Mouse (Mus musculus): ENCODE measurements at regions not wholly inside any gene's neighbourhood (a gene's known extent, or its start where the extent isn't known, plus 50 kb on each side); places are given as distances from the start of the nearest gene placed in this dataset.

DNA sequence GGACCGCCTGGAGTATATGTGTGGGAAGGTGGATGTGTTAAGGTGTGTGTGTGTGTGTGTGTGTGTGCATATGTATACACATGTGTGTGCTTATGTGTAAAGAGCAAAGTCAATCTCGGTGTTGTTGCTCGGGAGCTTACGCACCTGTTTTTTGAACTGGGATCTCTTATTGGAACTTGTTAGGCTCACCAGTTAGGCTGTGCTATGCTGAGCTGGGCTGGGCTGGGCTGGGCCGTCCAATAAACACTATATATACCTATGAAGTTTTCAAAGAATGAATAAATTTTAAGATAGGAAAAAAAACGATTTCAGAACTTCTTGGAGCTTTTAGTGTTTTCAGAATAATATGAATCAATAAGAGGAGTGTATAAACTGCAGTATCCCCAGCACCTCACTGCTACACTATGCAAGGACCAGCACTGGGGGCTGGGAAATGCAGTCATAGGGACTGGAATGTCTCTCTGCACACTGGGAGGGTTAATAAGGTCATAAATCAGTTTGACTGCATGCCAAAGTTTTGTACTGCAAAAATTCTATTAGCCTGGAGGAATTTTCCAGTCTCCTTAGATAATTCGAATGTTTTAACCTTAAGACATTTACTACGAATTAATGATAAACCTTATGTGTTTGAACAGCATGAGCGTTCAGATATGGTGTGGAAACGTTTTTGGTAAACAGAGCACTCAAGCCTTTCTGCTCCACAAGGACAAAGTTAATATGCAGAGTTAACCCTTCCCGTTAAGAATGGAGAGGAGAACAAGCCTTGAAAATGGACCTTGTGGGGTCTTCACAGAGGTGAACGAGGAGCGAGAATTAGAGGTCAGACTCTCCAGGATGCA, 250.9 kb upstream of the Prkd1 start:
- H3K9ac ChIP-seq (ENCODE audit: low read depth, low read length): no peak overlapping the region
- DNase-seq (ENCODE audit: low spot score) (no peak), ATAC-seq (replicated peaks; ENCODE audit: low FRiP score) (no peak)
- H3K4me1 ChIP-seq (replicated peaks; ENCODE audit: control insufficient read depth, insufficient read depth, low read length): no peaks in the 10 kb centered on the region
- WGBS: 72% methylated on average over 13 of the region's 13 CpGs
- H3K27ac ChIP-seq (ENCODE audit: low read depth, low read length): no peak overlapping the region
- H3K36me3 ChIP-seq (ENCODE audit: control insufficient read depth, insufficient read depth, low read length): no peaks in the 10 kb centered on the region
- H3K4me3 ChIP-seq (ENCODE audit: low read depth, low read length): no peak overlapping the region
- H3K9me3 ChIP-seq (ENCODE audit: control insufficient read depth, low read length): no peaks in the 10 kb centered on the region
- no peaks in the 10 kb centered on the region for H3K27me3 ChIP-seq (replicated peaks; ENCODE audit: control insufficient read depth, insufficient read depth, low read length)
- H3K4me2 ChIP-seq: no peak overlapping the region

DNA sequence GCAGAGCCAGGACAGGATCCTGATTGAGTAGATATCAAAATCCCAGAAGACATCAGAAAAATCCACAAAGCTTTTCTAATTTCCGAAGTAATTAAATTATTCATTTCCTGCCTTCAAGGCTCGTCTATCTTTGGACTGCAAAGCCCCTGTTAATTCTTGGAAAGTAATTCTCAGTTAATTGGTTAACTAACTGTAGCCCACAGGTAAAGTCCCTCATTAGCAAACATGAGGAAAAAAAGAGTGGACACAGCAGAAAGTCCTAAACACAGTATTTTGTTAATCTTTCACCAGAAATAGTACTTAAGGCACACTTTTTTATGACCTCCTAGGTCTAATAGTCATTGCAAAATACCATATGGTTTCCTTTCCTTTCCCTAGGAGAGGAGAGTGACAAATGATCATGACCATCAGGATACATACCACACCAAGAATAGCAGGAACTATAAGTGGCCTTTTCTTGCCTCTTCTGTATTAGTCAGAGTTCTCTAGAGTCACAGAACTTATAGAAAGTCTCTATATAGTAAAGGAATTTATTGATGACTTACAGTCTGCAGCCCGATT, 248.8 kb upstream of the Prkd1 start:
- DNase-seq (ENCODE audit: low spot score): no peak
- H3K9ac ChIP-seq (ENCODE audit: low read depth, low read length): no peak overlapping the region
- no peak overlapping the region for H3K4me2 ChIP-seq
- H3K36me3 ChIP-seq (ENCODE audit: control insufficient read depth, insufficient read depth, low read length): no peaks in the 10 kb centered on the region
- H3K4me1 ChIP-seq (replicated peaks; ENCODE audit: control insufficient read depth, insufficient read depth, low read length): no peaks in the 10 kb centered on the region
- no peaks in the 10 kb centered on the region for H3K27me3 ChIP-seq (replicated peaks; ENCODE audit: control insufficient read depth, insufficient read depth, low read length)
- H3K27ac ChIP-seq (ENCODE audit: low read depth, low read length): no peak overlapping the region
- 70% methylated on average over 3 of the region's 3 CpGs for WGBS
- ATAC-seq (replicated peaks; ENCODE audit: low FRiP score): no peak
- no peaks in the 10 kb centered on the region for H3K9me3 ChIP-seq (ENCODE audit: control insufficient read depth, low read length)
- no peak overlapping the region for H3K4me3 ChIP-seq (ENCODE audit: low read depth, low read length)

DNA sequence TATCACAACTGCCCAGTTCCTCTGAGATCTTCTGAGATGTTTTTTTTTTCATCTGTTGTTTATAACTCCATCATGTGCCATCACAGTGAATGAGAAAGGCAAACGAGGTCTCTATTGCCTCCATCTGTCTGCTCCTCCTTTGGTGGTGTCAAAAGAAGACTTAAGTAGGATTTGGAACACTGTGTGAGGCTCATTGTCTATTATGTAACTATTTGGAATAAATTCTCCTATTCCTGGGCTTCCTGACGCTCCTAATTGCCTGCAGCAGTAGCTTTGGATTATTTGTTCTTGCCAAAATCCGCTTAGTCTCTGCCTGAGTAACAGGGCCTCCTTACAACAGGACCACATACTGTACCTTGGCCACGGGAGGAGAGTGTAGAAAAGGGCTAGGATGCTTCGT, 244.7 kb upstream of the Prkd1 start:
- DNase-seq (ENCODE audit: low spot score): no peak
- Histone ChIP-seq H3K4me1 (replicated peaks; ENCODE audit: control insufficient read depth, insufficient read depth, low read length) (no peaks in the 10 kb centered on the region), H3K9me3 (ENCODE audit: control insufficient read depth, low read length) (no peaks in the 10 kb centered on the region), H3K9ac (ENCODE audit: low read depth, low read length) (no peak overlapping the region), H3K36me3 (ENCODE audit: control insufficient read depth, insufficient read depth, low read length) (no peaks in the 10 kb centered on the region), H3K4me2 (no peak overlapping the region), H3K4me3 (ENCODE audit: low read depth, low read length) (no peak overlapping the region), H3K27ac (ENCODE audit: low read depth, low read length) (no peak overlapping the region), H3K27me3 (replicated peaks; ENCODE audit: control insufficient read depth, insufficient read depth, low read length) (no peaks in the 10 kb centered on the region)
- WGBS: 56% methylated on average over 5 of the region's 5 CpGs
- no peak for ATAC-seq (replicated peaks; ENCODE audit: low FRiP score)

DNA sequence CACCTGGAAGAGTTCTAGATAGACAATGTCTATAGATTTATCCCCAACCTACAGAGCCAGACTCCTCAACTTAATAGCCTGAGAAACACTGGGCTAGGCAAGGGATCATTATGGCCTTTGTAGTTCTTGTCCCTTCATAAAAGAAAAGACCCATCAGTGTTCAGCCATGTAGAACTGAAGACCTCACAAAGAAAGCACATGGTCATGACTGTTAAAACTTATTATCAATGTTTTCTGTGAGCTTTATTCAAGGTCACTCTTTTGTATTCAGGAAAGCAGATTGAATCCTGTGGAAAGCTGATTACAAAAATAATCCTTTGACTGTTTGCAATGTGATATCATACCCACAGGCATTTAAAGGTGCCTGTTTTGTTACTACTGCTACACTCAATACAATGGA, 226.9 kb upstream of the Prkd1 start:
- Histone ChIP-seq H3K4me3 (ENCODE audit: low read depth, low read length) (no peak overlapping the region), H3K36me3 (ENCODE audit: control insufficient read depth, insufficient read depth, low read length) (no peaks in the 10 kb centered on the region), H3K9me3 (ENCODE audit: control insufficient read depth, low read length) (no peaks in the 10 kb centered on the region), H3K4me2 (no peak overlapping the region), H3K9ac (ENCODE audit: low read depth, low read length) (no peak overlapping the region), H3K4me1 (replicated peaks; ENCODE audit: control insufficient read depth, insufficient read depth, low read length) (no peaks in the 10 kb centered on the region), H3K27me3 (replicated peaks; ENCODE audit: control insufficient read depth, insufficient read depth, low read length) (no peaks in the 10 kb centered on the region), H3K27ac (ENCODE audit: low read depth, low read length) (no peak overlapping the region)
- DNase-seq (ENCODE audit: low spot score) (no peak), ATAC-seq (replicated peaks; ENCODE audit: low FRiP score) (no peak)

DNA sequence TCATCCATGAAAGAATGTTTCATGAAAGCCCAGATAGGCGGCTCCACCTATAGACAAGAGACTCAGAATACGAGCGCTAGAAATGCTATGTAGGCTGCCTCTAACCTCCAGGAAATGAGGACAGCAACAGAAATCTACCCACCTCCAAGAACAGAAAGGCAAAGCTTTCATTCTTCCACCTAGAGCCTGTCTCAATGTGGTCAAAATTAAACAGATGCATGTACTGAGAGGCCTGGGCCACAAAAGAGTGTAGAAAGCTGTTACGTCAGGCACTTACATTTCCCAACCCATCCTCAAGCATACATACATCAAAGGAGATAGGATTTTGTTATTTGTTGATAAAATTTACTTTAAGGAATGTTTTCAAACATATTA, 225.1 kb upstream of the Prkd1 start:
- DNase-seq (ENCODE audit: low spot score) (no peak), ATAC-seq (replicated peaks; ENCODE audit: low FRiP score) (no peak)
- Histone ChIP-seq H3K4me2 (no peak overlapping the region), H3K27me3 (replicated peaks; ENCODE audit: control insufficient read depth, insufficient read depth, low read length) (no peaks in the 10 kb centered on the region), H3K36me3 (ENCODE audit: control insufficient read depth, insufficient read depth, low read length) (no peaks in the 10 kb centered on the region), H3K27ac (ENCODE audit: low read depth, low read length) (no peak overlapping the region), H3K9ac (ENCODE audit: low read depth, low read length) (no peak overlapping the region), H3K9me3 (ENCODE audit: control insufficient read depth, low read length) (no peaks in the 10 kb centered on the region), H3K4me1 (replicated peaks; ENCODE audit: control insufficient read depth, insufficient read depth, low read length) (no peaks in the 10 kb centered on the region), H3K4me3 (ENCODE audit: low read depth, low read length) (no peak overlapping the region)
- WGBS: 87% methylated on average over 4 of the region's 4 CpGs

DNA sequence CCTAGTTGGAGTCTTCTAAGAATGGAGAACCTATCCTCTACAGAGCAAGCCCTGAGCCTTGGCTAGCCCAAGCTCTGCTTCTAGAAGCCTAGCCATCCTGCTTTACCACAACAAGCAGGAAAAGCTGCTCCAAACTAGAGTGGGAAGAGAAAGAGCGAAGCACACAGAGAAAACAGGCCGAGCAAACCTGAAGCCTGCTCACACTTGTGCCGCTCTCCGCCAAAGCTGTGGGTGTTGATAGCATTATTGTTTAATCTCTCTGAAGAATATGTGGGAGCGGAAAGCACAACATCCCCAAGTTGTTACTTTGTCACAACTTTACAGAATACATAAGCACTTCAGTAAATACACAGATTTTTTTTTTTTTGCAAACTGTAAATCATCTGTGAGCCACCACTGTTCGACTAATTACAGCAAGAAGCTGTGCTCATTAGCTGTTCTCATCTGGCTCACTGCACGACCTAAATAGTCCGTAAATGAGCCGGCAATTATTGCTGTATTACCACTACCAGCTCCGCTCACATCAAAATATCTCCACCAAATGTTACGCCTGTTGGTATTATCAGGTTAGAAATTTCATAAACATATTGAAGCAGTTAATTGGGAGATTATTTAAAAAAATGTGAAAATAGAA, 224.6 kb upstream of the Prkd1 start:
- Histone ChIP-seq H3K4me3 (ENCODE audit: low read depth, low read length) (no peak overlapping the region), H3K27me3 (replicated peaks; ENCODE audit: control insufficient read depth, insufficient read depth, low read length) (no peaks in the 10 kb centered on the region), H3K27ac (ENCODE audit: low read depth, low read length) (no peak overlapping the region), H3K9me3 (ENCODE audit: control insufficient read depth, low read length) (no peaks in the 10 kb centered on the region), H3K9ac (ENCODE audit: low read depth, low read length) (no peak overlapping the region), H3K4me2 (no peak overlapping the region), H3K36me3 (ENCODE audit: control insufficient read depth, insufficient read depth, low read length) (no peaks in the 10 kb centered on the region), H3K4me1 (replicated peaks; ENCODE audit: control insufficient read depth, insufficient read depth, low read length) (no peaks in the 10 kb centered on the region)
- 82% methylated on average over 11 of the region's 11 CpGs for WGBS
- DNase-seq (ENCODE audit: low spot score) (no peak), ATAC-seq (replicated peaks; ENCODE audit: low FRiP score) (no peak)

DNA sequence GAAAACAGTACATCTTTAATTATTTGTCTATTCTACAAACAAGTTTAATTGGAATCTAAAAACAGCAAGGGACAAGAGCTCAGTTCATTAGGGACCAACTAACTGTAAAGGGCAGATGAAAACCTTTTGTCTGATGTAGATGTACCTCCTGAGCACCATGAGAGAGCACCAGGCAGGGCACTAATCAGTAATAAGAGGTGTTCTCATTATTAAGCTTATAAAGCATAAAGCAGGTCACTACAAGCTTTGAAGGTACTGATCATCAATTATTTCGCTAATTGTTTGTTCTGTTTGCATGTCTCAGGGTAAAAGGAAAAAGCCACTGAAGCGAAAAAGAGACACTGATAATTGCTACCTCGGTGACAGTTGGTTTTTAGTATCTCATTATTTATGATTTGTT, 202.7 kb upstream of the Prkd1 start:
- Histone ChIP-seq H3K4me2 (no peak overlapping the region), H3K36me3 (ENCODE audit: control insufficient read depth, insufficient read depth, low read length) (no peaks in the 10 kb centered on the region), H3K27me3 (replicated peaks; ENCODE audit: control insufficient read depth, insufficient read depth, low read length) (no peaks in the 10 kb centered on the region), H3K9me3 (ENCODE audit: control insufficient read depth, low read length) (no peaks in the 10 kb centered on the region), H3K4me3 (ENCODE audit: low read depth, low read length) (no peak overlapping the region), H3K4me1 (replicated peaks; ENCODE audit: control insufficient read depth, insufficient read depth, low read length) (no peaks in the 10 kb centered on the region), H3K9ac (ENCODE audit: low read depth, low read length) (no peak overlapping the region), H3K27ac (ENCODE audit: low read depth, low read length) (no peak overlapping the region)
- 77% methylated on average over 3 of the region's 3 CpGs for WGBS
- DNase-seq (ENCODE audit: low spot score) (no peak), ATAC-seq (replicated peaks; ENCODE audit: low FRiP score) (no peak)

DNA sequence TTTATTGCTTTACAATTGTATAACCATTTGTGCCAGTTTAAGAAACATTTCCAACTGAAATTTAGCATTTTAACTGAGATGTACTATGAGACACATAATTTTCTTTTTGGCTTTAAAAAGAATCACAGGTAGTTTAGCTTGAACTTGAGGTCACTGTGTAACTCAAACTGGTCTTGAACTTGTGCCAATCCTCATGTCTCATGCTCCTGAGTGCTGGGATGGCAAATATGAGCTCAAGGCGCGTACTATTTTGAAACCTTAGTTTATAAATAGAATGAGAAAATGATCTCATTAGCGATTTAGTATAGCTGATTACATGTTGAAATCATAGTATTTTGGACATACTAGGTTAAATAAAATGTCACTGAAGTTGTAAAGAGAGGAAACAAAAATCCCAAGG, 199.1 kb upstream of the Prkd1 start:
- Histone ChIP-seq H3K27me3 (replicated peaks; ENCODE audit: control insufficient read depth, insufficient read depth, low read length) (no peaks in the 10 kb centered on the region), H3K9me3 (ENCODE audit: control insufficient read depth, low read length) (no peaks in the 10 kb centered on the region), H3K27ac (ENCODE audit: low read depth, low read length) (no peak overlapping the region), H3K4me3 (ENCODE audit: low read depth, low read length) (no peak overlapping the region), H3K4me2 (no peak overlapping the region), H3K9ac (ENCODE audit: low read depth, low read length) (no peak overlapping the region), H3K36me3 (ENCODE audit: control insufficient read depth, insufficient read depth, low read length) (no peaks in the 10 kb centered on the region), H3K4me1 (replicated peaks; ENCODE audit: control insufficient read depth, insufficient read depth, low read length) (no peaks in the 10 kb centered on the region)
- 73% methylated on average over 3 of the region's 3 CpGs for WGBS
- ATAC-seq (replicated peaks; ENCODE audit: low FRiP score) (no peak), DNase-seq (ENCODE audit: low spot score) (no peak)

DNA sequence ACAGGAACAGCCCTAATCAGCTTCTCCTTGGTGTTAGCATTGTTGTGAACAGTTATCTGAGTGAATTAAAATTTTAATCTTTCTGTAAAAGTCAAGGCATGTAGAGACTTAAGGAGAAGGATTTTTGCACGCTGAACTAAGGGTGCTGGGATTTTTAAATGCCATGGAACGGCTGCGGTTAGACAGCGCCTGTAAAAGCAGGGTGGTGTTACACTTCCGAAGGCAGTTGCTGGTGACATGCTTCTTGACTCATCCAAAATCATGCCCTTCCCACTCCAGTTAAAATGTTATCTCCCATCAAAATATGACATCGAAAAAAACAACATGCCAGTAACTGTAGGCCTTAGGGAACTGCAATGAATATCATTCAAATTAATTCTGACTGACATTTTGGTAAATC, 193.8 kb upstream of the Prkd1 start:
- H3K27me3 ChIP-seq (replicated peaks; ENCODE audit: control insufficient read depth, insufficient read depth, low read length): no peaks in the 10 kb centered on the region
- no peaks in the 10 kb centered on the region for H3K4me1 ChIP-seq (replicated peaks; ENCODE audit: control insufficient read depth, insufficient read depth, low read length)
- 88% methylated on average over 6 of the region's 6 CpGs for WGBS
- H3K9ac ChIP-seq (ENCODE audit: low read depth, low read length): no peak overlapping the region
- no peak overlapping the region for H3K4me3 ChIP-seq (ENCODE audit: low read depth, low read length)
- no peaks in the 10 kb centered on the region for H3K9me3 ChIP-seq (ENCODE audit: control insufficient read depth, low read length)
- no peak overlapping the region for H3K27ac ChIP-seq (ENCODE audit: low read depth, low read length)
- ATAC-seq (replicated peaks; ENCODE audit: low FRiP score) (no peak), DNase-seq (ENCODE audit: low spot score) (no peak)
- no peaks in the 10 kb centered on the region for H3K36me3 ChIP-seq (ENCODE audit: control insufficient read depth, insufficient read depth, low read length)
- H3K4me2 ChIP-seq: no peak overlapping the region
